Mouse (Mus musculus) gastrocnemius, adult 8-10 months (tissue): Measurements from ENCODE around the gene Stfa2. TPM values are rescaled to one million over a fixed set of nuclear protein-coding genes. Genes with fewer than 3 reads are reported as not detected.
"Not testable (repeated sequence)": the region's sequence is repeated elsewhere in the genome, so short reads cannot be mapped to it uniquely, and the experiment has no call there.

Experiments used
- DNase-seq, 2 experiments: peaks; one replicate each; pipeline ENCODE4 v3.0.0; 2022; ENCODE audit warnings: low spot score in 2 of 2
- total RNA-seq, 4 experiments: library from RNA; stranded (reverse); gene quantifications; 2 replicates each; pipeline ENCODE4 v1.2.4; 2022

Gene Stfa2
- total RNA-seq = not detected

DNA sequence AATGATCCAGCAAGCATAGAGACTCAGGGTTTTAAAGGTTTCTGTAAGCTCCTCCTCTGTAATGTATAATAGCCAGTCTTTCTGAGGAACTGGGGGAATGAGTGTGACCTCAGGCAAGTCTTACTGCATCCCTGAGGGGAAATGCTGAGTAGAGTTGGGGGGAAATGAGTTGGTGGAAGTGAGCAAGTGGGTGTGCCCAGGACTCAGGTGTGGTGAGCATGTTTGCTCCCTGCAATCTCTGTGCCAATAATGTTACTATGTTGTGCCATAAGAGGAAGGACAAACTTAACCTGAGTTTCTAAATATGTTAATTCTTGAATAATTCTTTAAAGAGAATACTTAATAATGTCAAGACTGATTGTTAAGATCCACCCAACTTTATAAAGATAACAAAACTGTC is at the start of gene Stfa2:
Gene Stfa2, minus strand, starts transcription at position 101 of the 400 bp plus-strand sequence.
- no peak for DNase-seq

DNA sequence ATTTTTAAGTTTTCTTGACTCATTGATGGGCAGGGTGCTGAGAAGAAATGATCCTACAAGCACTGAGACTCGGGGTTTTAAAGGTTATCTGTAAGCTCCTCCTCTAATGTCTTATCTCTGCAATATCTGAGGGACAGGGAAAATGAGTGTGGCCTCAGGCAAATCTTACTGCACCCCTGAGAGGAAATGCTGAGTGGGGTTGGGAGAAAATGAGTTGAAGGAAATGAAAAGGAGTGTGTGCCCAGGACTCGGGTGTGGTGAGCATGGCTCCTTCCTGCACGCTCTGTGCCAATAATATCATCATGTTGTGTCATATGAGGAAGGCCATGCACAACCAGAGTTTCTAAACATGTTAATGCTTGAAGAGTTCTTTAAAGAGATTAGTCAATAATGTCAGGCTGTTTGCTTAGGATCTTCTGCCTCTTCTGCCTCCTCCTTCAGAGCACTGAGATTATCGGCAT is 47.1 kb upstream of the Stfa2 start, which contains the start of gene Stfa3:
Gene Stfa3, minus strand, starts transcription at position 51 of the 461 bp plus-strand sequence.
- DNase-seq = no peak

DNA sequence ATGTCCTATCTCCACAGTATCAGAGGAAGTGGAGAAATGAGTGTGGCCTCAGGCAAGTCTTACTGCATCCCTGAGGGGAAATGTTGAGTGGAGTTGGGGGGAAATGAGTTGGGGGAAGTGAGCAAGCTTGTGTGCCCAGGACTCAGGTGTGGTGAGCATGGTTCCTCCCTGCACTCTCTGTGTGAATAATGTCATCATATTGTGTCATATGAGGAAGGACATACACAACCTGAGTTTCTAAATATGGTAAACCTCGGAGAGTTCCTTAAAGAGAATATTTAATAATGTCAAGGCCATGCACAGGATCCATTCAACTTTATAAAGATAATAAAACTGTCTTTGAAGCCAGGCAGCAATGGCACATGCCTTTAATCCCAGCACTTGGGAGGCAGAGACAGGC is 12.7 kb upstream of the Stfa2 start:
- DNase-seq = not testable (repeated sequence)

DNA sequence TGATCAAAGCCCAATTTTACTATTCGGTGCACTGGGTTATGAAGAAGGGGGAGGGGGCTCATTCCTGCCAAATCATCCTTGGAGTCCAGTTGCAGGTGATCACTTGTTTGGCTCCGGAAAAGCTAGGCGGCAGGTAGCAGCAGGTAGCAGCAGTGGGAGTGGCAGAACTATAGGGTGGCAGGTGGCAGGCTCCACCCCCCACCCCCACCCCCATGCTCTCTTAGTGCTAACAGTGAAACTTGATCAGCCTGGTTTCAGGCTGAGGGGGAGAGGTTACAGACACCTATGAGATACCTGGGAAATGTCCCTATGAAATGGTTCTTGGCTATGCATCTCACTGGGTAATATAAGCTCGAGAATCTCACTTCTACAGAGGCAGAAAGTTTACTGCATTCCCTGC is 19.2 kb downstream of the Stfa2 start:
- DNase-seq = no peak

DNA sequence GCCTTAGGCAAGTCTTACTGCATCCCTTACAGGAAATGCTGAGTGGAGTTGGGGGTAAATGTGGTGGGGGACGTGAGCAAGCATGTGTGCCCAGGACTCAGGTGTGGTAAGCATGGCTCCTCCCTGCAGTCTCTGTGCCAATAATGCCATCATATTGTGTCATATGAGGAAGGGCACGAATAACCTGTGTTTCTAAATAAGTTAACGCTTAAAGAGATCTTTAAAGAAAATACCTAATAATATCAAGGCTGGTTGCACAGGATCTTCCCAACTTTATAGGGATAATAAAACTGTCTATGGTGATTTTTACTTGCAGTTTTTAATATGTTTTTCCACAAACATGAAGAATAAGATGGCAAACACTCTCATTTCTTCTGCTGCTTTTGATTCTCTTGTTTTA is 40.6 kb downstream of the Stfa2 start, which contains the start of gene BC100530:
Gene BC100530, minus strand, starts transcription at position 101 of the 400 bp plus-strand sequence.
- DNase-seq = not testable (repeated sequence)

Other genes starting within 250 kb of the Stfa2 start
- not detected for gene Gm5483, start 224.2 kb downstream of the Stfa2 start, total RNA-seq
- gene Gm5416, start 198.1 kb downstream of the Stfa2 start, total RNA-seq = not detected
- not detected for gene 2010005H15Rik, start 187.0 kb downstream of the Stfa2 start, total RNA-seq
- not detected for gene Stfa1, start 131.5 kb downstream of the Stfa2 start, total RNA-seq
- not detected for gene BC117090, start 74.1 kb downstream of the Stfa2 start, total RNA-seq
- gene BC100530, start 40.7 kb downstream of the Stfa2 start, total RNA-seq = not detected
- gene Stfa3, start 46.9 kb upstream of the Stfa2 start, total RNA-seq = not detected
- 1 to 10 TPM; 5.7 to 9.3 (median 7.6) TPM for gene Casr, start 153.7 kb upstream of the Stfa2 start, total RNA-seq